Mouse (Mus musculus) cortical plate, adult 2 months (tissue): ENCODE data around the gene Emc10.

Source experiments
- CTCF ChIP-seq: fragments of 200-500 bp; IDR thresholded peaks from 2 replicates; pipeline ENCODE4 v1.5.1; 2011; ENCODE audit warnings: mild to moderate bottlenecking, control low read depth, low read length; ENCODE audit not compliant: insufficient read depth; ENCODE audit errors: extremely low read depth
- POLR2A ChIP-seq: fragments of 200-500 bp; IDR thresholded peaks from 2 replicates; pipeline ENCODE4 v1.6.1; 2011; ENCODE audit warnings: mild to moderate bottlenecking, low read length, control low read depth; ENCODE audit not compliant: insufficient read depth; ENCODE audit errors: extremely low read depth

- TF ChIP-seq CTCF (no peak), POLR2A (no peak)
Observed at GRCm38 (mm10) chr7:44497361-44498055, 1.2 kb upstream of the Emc10 start.
